Mouse (Mus musculus) hindbrain, embryonic 16.5 days (tissue): ENCODE data around the gene Slc12a6. TPM values are rescaled to one million over a fixed set of nuclear protein-coding genes. Genes with fewer than 3 reads are reported as not detected.

ENCODE experiments used
- ATAC-seq: fragments of 200-750 bp; cut with Nextera tagmentation; 2 replicates; pipeline ENCODE4 v1.8.0; 2017; ENCODE audit warnings: moderate TSS enrichment, moderate library complexity
- H3K27ac ChIP-seq: fragments of 300-500 bp; sonication (generic); 2 replicates; pipeline ENCODE4 v1.5.1; 2014; ENCODE audit warnings: low read depth, mild to moderate bottlenecking, control low read depth, low read length, moderate library complexity
- H3K27me3 ChIP-seq: fragments of 300-500 bp; sonication (generic); replicated peaks from 2 replicates; pipeline ENCODE4 v1.6.1; 2014; ENCODE audit warnings: low read length; ENCODE audit not compliant: control insufficient read depth, insufficient read depth
- H3K36me3 ChIP-seq: fragments of 300-500 bp; sonication (generic); 2 replicates; pipeline ENCODE4 v1.6.1; 2014; ENCODE audit warnings: mild to moderate bottlenecking, low read length, moderate library complexity, mixed read lengths; ENCODE audit not compliant: control insufficient read depth, insufficient read depth
- H3K4me1 ChIP-seq: fragments of 300-500 bp; sonication (generic); 2 replicates; pipeline ENCODE4 v1.6.1; 2014; ENCODE audit warnings: low read depth, low read length; ENCODE audit not compliant: control insufficient read depth, insufficient read depth
- H3K4me2 ChIP-seq: fragments of 300-500 bp; sonication (generic); 2 replicates; pipeline ENCODE4 v1.6.1; 2014; ENCODE audit warnings: mild to moderate bottlenecking, low read length, control low read depth, moderate library complexity
- H3K4me3 ChIP-seq: fragments of 300-500 bp; sonication (generic); 2 replicates; pipeline ENCODE4 v1.5.1; 2014; ENCODE audit warnings: mild to moderate bottlenecking, low read length, control low read depth, moderate library complexity
- H3K9ac ChIP-seq: fragments of 300-500 bp; sonication (generic); 2 replicates; pipeline ENCODE4 v1.6.1; 2014; ENCODE audit warnings: low read depth, mild to moderate bottlenecking, control low read depth, low read length, moderate library complexity
- H3K9me3 ChIP-seq: fragments of 300-500 bp; sonication (generic); 2 replicates; pipeline ENCODE4 v1.6.1; 2014; ENCODE audit warnings: mild to moderate bottlenecking, low read length, moderate library complexity; ENCODE audit not compliant: control insufficient read depth
- WGBS: fragments of 180-500 bp; shearing (Covaris S2); extraction: QIAGEN DNeasy Blood & Tissue Kit; methylation state at CpG from one replicate; pipeline ENCODE4 v1.1.7; 2014; 5-methylcytosine and 5-hydroxymethylcytosine counted together
- polyA plus RNA-seq: library from polyadenylated mRNA; unstranded; fragments of >200 nt; fragmentation: Nextera tagmentation; extraction: Ambion mirVana; gene quantifications from 2 replicates; pipeline ENCODE4 v1.2.1, GENCODE M21; 2015

Gene Slc12a6
- polyA plus RNA-seq, 1 experiment from 2014 or later: 14.7 TPM

DNA sequence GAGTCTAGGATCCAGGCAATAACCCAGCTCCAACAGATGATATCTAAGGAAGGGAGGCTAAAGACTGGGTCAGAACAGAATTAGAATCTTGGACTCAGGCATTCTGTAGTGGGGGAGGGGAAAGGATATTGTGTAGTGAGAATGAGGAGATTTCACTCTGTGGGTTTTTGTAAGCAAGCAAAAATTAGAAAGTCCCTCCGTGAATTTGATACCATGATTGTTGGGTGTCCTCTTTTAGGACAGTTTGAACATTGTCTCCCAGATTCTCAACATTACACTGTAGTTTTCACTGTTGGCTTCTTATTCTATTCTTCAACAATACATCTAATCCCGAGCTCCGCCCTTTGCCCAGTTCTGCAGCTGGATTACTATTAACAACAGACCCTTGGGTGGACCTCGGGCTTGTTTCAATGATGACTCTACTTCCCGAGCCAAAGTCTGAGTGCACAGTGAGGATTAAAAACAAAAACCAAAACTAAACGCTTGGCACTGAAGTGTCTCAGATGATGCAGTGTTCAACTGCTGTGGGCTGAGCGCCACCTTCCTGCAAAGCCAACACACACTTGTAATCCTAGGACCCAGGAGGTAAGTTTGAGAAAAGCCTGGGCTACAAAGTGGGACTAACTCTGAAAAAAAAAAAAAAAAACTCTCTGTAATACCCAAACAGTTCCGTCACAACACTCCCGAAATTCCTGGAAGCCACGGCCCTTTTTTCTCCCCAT is 6.2 kb upstream of the Slc12a6 start, which contains the start of gene Nutm1:
TSS of gene Nutm1 (minus strand) at position 51 of the 722 bp plus-strand sequence.
- Histone ChIP-seq H3K9me3 (no peaks in the 10 kb centered on the region), H3K9ac (no peak within 1 kb of the TSS), H3K27ac (no peak within 1 kb of the TSS), H3K27me3 (no peaks in the 10 kb centered on the region), H3K4me2 (no peak within 1 kb of the TSS), H3K36me3 (no peaks in the 10 kb centered on the region), H3K4me1 (peaks cover 9% of the 10 kb centered on the region), H3K4me3 (no peak within 1 kb of the TSS)
- WGBS: 76% methylated on average over 10 of the region's 10 CpGs
- no peak for ATAC-seq

DNA sequence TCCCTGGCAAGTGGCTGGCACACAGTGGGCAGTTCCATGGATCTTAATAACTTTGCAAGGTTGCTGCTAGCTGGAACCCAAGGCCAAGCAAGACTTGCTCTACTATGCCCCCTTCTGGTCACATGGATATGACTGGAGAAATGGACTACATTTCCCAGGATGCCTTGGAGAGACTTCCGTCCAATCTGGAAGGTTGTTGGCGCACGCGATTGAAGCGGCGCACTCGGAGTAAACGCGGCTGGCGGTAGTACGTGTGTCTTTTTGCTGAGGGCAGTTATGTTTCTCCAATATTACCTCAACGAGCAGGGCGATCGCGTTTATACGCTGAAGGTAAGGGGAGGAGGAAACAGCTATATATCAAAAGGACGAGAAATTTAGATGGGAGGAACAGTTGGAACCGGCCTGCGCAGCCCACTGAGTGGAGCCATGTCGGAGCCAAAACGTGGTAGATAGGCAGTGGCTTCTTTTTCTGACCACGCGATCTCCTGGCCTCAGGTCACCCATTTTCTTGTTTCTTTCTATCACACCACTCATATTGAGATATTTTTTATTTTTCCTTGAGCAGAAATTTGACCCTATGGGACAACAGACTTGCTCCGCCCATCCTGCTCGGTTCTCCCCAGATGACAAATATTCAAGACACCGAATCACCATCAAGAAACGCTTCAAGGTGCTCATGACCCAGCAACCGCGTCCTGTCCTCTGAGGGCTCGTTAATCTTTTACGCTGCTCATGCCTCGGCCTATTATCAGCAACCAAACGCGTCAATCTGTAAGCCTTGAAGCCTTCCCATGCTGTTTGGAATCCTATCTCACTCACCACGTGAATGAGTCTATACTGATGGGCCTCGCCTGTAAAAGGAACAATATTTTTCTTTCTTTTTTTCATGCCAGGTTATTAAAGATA is 3.6 kb upstream of the Slc12a6 start, which contains the start of gene Nop10:
TSS of gene Nop10 (plus strand) at position 179 of the 906 bp plus-strand sequence.
- ATAC-seq: peak; percentile 70
- Histone ChIP-seq H3K4me1 (peaks cover 15% of the 10 kb centered on the region), H3K36me3 (no peaks in the 10 kb centered on the region), H3K4me2 (peak within 1 kb of the TSS; percentile 57), H3K27ac (peak within 1 kb of the TSS; percentile 78), H3K4me3 (peak within 1 kb of the TSS; percentile 71), H3K9ac (peak within 1 kb of the TSS; percentile 70), H3K27me3 (no peaks in the 10 kb centered on the region), H3K9me3 (no peaks in the 10 kb centered on the region)
- under 1% methylated on average over 36 of the region's 36 CpGs for WGBS

DNA sequence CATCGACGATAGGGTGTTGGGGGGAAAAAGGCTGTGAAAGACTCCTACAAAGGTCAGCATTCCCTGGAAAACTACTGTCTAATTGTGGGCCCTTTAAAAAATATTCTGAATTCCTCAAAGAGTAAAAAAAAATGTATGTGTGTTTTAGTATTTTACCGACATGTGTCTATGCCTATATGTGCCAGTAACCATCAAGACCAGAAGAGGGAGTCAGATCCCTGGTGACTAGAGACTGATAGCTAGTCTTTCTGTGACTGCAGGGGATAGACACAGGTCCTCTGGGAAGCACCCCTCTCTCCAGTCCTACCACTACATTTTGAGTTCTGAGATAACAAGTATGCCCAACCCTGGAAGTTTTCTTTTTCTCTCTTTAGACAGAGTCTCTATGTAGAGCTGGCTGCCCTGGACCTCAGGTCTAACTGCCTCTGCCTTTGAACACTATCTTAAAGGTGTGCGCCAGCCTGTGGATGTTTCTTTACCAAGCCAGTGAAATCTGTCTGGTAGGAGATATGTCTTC is 2.8 kb upstream of the Slc12a6 start:
- H3K27ac ChIP-seq: no peak overlapping the region
- H3K9me3 ChIP-seq: no peaks in the 10 kb centered on the region
- H3K4me3 ChIP-seq: peak overlapping the region; percentile 71
- H3K36me3 ChIP-seq: no peaks in the 10 kb centered on the region
- peak overlapping the region; percentile 70 for H3K9ac ChIP-seq
- ATAC-seq: no peak
- H3K4me1 ChIP-seq: peaks cover 19% of the 10 kb centered on the region
- H3K27me3 ChIP-seq: no peaks in the 10 kb centered on the region
- H3K4me2 ChIP-seq: peak overlapping the region; percentile 57
- 37% methylated on average over 4 of the region's 4 CpGs for whole genome bisulfite sequencing

DNA sequence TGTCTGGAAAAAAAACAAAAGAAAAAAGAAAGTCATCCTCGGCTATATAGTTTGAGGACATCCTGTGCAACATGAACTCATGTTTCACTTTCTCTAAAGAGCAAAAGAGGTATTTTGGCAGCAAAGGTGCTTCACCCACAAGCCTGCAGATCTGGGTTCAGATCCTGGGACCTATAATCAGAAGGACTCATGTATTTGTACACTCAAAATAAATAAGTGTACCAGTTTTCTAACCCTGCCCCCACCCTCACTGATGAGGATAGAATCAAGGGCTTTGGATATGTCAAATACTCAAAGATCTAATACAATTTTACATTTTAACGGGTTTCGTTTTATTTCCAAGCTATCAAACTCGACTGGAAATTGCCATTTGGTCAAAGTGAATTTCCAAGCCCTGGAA is 1.3 kb upstream of the Slc12a6 start:
- Histone ChIP-seq H3K9me3 (no peaks in the 10 kb centered on the region), H3K4me2 (no peak overlapping the region), H3K4me3 (no peak overlapping the region), H3K9ac (no peak overlapping the region), H3K27ac (no peak overlapping the region), H3K36me3 (no peaks in the 10 kb centered on the region), H3K4me1 (peaks cover 25% of the 10 kb centered on the region), H3K27me3 (no peaks in the 10 kb centered on the region)
- WGBS: 80% methylated on average over 4 of the region's 4 CpGs
- ATAC-seq: no peak

DNA sequence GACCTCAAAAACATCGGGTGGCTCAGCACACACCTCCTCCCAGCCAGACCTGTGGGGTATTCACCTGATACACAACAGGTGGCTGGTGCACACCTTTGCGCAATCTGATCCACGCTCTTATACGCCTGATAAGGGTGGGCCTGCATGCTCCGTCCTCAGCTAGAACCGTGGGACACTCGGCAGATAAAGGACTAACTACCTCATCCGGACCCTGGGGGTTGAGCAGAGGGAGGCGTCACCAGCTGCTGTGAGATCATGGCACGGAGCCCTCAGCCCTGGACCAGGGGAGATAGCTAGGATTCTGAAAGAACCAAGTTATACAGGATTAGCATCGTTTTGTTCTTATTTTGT is 592 bp downstream of the Slc12a6 start, which contains the start of gene Gm21985:
TSS of gene Gm21985 (plus strand) at position 73 of the 351 bp plus-strand sequence.
- peak within 1 kb of the TSS; percentile 94 for H3K4me3 ChIP-seq
- peak; percentile 15 for ATAC-seq
- H3K27ac ChIP-seq: peak within 1 kb of the TSS; percentile 93
- H3K4me1 ChIP-seq: peaks cover 29% of the 10 kb centered on the region
- H3K9me3 ChIP-seq: no peaks in the 10 kb centered on the region
- no peaks in the 10 kb centered on the region for H3K36me3 ChIP-seq
- peak within 1 kb of the TSS; percentile 87 for H3K9ac ChIP-seq
- H3K27me3 ChIP-seq: no peaks in the 10 kb centered on the region
- H3K4me2 ChIP-seq: peak within 1 kb of the TSS; percentile 79
- WGBS: under 1% methylated on average over 11 of the region's 11 CpGs

DNA sequence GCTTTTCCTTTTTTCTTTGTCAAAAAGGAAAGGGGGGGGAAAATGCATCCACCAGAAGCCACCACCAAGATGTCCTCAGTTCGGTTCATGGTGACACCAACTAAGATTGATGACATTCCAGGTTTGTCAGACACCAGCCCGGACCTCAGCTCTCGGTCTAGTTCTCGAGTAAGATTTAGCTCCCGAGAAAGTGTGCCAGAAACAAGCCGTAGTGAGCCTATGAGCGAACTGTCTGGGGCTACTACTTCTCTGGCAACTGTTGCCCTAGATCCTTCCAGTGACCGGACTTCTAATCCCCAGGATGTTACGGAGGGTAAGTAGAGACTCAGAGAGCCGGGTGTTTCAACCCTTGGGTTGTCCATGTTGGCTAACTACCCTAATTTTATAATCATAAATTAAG is 1.2 kb downstream of the Slc12a6 start:
- no peak for ATAC-seq
- H3K9ac ChIP-seq: peak overlapping the region; percentile 87
- no peaks in the 10 kb centered on the region for H3K36me3 ChIP-seq
- H3K4me2 ChIP-seq: peak overlapping the region; percentile 79
- peak overlapping the region; percentile 94 for H3K4me3 ChIP-seq
- peaks cover 29% of the 10 kb centered on the region for H3K4me1 ChIP-seq
- H3K27me3 ChIP-seq: no peaks in the 10 kb centered on the region
- no peak overlapping the region for H3K27ac ChIP-seq
- WGBS: 38% methylated on average over 10 of the region's 10 CpGs
- no peaks in the 10 kb centered on the region for H3K9me3 ChIP-seq

DNA sequence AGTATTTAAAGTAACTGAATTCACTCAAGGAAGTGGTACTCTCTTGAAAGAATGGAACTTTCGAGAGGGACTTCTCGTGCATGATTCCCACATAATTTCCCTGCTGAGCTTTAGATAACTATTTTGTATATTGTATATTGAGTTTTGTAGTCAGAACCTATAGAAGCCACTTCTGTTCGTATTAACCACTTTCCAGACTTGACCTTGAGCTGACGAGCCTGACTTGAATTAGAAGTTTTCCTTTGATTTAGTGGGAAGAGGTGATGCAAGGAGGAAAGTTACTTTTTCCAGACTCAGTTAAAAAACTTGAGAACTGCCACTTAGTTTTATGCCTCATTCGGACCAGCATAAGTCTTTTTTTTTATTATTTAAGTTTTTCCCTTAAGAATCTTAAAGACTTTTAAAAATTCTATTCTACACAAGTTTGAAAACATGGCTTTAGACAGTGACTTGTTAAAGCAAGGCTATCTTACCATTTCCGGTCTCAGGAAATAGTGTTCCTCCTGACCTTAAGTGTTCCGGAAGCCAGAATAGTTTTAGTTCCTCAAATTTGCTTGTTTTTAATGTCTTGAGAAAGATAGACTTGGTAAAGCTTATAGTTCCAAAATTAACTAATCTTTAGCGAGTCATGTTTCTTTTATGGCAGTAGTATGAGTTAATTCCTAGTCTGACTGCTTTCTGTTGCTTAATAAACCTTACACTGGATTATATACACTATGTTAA is 2.1 kb downstream of the Slc12a6 start:
- H3K27me3 ChIP-seq: no peaks in the 10 kb centered on the region
- no peak overlapping the region for H3K27ac ChIP-seq
- H3K4me1 ChIP-seq: peaks cover 28% of the 10 kb centered on the region
- no peaks in the 10 kb centered on the region for H3K9me3 ChIP-seq
- no peak overlapping the region for H3K9ac ChIP-seq
- peak overlapping the region; percentile 94; the same call in 1 of the 2 replicates for H3K4me3 ChIP-seq
- no peak for ATAC-seq
- whole genome bisulfite sequencing: 75% methylated on average over 8 of the region's 8 CpGs
- peak overlapping the region; percentile 79 for H3K4me2 ChIP-seq
- H3K36me3 ChIP-seq: no peaks in the 10 kb centered on the region

DNA sequence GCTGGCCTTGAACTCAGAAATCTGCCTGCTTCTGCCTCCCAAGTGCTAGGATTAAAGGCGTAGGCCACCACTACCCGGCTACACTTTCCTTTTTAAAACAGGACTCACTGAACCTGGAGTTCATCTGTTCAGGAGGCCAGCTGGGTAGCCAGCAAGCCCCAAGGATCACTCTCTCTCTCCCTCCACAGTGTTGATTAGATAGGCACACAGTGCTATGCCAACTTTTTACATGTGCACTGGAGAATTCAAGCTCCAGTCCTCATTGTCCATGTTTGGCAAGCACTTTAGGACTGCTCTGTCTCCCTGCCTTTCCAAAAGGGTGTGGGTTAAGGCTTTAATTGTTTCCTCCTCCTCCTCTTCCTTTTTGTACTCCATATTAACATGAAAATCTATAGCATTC is 4.4 kb downstream of the Slc12a6 start:
- H3K4me3 ChIP-seq: no peak overlapping the region
- no peak overlapping the region; the same call in 1 of the 2 replicates for H3K4me2 ChIP-seq
- peaks cover 20% of the 10 kb centered on the region for H3K4me1 ChIP-seq
- no peaks in the 10 kb centered on the region for H3K9me3 ChIP-seq
- ATAC-seq: no peak
- WGBS: 91% methylated on average over 2 of the region's 2 CpGs
- H3K36me3 ChIP-seq: no peaks in the 10 kb centered on the region
- no peak overlapping the region for H3K27ac ChIP-seq
- H3K27me3 ChIP-seq: no peaks in the 10 kb centered on the region
- no peak overlapping the region for H3K9ac ChIP-seq
